Mouse (Mus musculus): ENCODE results near the gene Xpo4. TPM values are rescaled to one million over a fixed set of nuclear protein-coding genes. Genes with fewer than 3 reads are reported as not detected.

Gene Xpo4
- polyA plus RNA-seq, 1 experiment from 2014 or later, result 13.1 TPM

DNA sequence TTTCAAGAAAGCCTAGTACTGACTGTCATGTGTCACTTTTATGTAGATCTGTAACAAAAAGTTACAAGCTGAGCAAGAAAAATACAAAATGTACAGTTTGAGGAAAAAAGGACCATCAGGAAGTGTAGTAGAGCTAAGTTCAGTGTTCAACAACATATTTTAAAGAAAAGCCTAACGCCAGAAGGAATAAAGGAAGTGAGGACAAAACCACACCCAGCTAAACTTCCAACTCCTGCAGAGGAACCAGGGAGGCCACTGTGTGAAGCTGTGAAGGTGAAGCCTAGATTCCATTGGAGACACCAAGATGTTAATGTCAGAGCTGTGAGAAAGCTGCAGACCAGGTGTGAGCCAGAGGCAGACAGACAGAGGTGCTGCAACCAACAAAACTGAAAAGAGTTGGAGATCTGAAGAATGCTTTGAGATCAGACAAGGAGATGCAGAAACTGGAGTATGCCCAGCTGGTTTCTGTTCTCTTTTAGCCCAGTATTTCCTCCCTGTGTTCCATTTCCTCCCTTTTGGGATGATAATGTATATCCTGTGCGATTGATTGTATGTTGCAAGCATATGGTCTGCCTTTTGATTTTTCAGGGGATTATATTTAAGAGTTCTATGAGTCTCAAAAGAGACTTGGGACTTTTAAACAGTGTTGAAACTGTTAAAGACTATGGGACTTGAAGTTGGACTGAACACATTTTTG lies 88.7 kb downstream of the Xpo4 start:
- Histone ChIP-seq H3K27ac (no peak overlapping the region), H3K36me3 (replicated peaks) (peaks cover 4% of the 10 kb centered on the region; the same call in 1 of the 2 replicates), H3K9me3 (no peaks in the 10 kb centered on the region), H3K4me3 (no peak overlapping the region), H3K9ac (no peak overlapping the region), H3K4me1 (no peaks in the 10 kb centered on the region), H3K4me2 (no peak overlapping the region), H3K27me3 (replicated peaks) (no peaks in the 10 kb centered on the region)
- ATAC-seq (replicated peaks), result no peak
- 98% methylated on average over 2 of the region's 2 CpGs for WGBS

DNA sequence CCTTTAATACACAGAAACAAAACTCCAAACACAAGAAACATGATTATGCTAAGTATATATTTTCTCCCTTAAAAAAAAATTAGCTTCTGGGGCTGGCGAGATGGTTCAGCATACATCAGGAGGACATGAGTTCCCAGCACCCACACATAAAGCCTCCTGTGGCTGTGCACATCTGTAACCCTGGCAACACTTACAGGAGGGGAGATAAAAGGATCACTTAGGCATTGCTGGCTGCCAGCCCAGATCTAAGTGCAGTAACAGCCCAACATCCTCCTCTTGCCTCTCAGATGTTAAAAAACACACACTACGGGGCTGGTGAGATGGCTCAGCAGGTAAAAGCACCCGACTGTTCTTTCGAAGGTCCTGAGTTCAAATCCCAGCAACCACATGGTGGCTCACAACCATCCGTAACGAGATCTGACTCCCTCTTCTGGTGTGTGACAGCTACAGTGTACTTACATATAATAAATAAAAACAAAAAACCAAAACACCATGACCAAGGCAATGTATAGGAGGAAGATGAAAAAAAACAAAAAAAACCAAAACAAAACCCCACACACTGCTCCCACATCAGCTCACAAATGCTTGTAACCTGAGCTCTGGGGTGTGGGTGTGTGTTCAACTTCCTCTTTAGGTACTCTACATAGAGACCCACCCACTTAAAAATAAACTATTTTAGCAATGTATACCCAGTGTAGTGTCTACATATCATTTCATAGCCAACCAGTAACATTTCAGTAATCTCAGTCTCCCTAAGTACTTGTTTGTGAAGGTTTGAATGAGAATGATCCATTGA lies 90.2 kb downstream of the Xpo4 start:
- Histone ChIP-seq H3K9ac (no peak overlapping the region), H3K4me1 (peaks cover 6% of the 10 kb centered on the region), H3K9me3 (no peaks in the 10 kb centered on the region), H3K27ac (no peak overlapping the region), H3K36me3 (replicated peaks) (peaks cover 3% of the 10 kb centered on the region; the same call in 1 of the 2 replicates), H3K4me2 (no peak overlapping the region), H3K4me3 (no peak overlapping the region), H3K27me3 (replicated peaks) (no peaks in the 10 kb centered on the region)
- no peak for ATAC-seq (replicated peaks)
- WGBS, result 87% methylated on average over 6 of the region's 6 CpGs

DNA sequence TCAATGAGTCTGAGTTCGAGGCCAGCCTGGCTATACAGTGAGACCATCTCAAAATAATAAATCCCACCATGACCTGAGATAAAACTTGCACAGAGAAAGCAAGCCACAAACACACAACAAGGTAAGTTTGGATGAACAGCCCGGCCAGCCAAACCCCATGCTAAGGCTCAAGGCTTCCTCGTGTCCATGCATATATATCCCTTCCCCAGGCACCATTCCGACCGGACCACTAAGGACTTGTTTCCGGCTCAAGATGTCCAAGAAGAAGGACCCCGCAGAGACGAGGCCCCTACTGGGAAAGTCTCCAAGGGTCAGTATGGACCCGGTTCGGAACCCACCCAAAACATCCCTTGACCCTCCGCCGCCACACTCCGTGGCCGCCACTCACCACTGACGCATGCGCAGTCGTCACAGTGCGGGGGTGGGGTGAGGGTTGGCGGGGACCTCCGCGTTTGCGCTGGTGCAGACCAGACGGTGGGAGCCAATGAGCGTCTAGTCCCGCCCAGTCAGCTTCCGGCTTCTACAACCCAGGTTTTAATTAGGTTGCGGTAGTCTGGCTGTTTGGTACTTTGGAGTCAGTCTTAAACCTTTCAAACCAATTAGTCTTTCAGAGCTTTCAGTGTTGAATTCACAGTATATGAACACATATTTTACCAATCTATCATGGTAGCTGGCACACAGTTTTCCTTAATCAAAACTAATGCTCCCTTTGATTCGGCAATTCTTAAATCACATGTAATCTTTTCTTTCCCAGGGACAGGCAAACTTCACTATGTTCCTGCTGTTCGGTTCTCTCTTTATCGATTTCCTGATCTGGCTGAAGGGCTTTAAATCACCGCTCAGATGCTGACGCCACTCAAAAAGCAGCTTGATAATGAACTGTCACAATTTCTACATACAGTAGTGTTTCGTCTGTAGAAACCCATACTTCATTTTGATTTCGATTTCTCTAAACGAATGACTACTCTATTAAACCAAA lies 93.8 kb downstream of the Xpo4 start, which contains the start of gene Eef1akmt1:
Gene Eef1akmt1, minus strand, starts transcription at position 458 of the 979 bp plus-strand sequence.
- peak; percentile 100 for ATAC-seq (replicated peaks)
- peak within 1 kb of the TSS; percentile 67 for H3K27ac ChIP-seq
- H3K36me3 ChIP-seq (replicated peaks), result no peaks in the 10 kb centered on the region
- no peaks in the 10 kb centered on the region for H3K27me3 ChIP-seq (replicated peaks)
- peak within 1 kb of the TSS; percentile 48 for H3K4me2 ChIP-seq
- peak within 1 kb of the TSS; percentile 63 for H3K4me3 ChIP-seq
- peaks cover 6% of the 10 kb centered on the region for H3K4me1 ChIP-seq
- peak within 1 kb of the TSS; percentile 84 for H3K9ac ChIP-seq
- WGBS, result 9% methylated on average over 35 of the region's 35 CpGs
- H3K9me3 ChIP-seq, result no peaks in the 10 kb centered on the region

DNA sequence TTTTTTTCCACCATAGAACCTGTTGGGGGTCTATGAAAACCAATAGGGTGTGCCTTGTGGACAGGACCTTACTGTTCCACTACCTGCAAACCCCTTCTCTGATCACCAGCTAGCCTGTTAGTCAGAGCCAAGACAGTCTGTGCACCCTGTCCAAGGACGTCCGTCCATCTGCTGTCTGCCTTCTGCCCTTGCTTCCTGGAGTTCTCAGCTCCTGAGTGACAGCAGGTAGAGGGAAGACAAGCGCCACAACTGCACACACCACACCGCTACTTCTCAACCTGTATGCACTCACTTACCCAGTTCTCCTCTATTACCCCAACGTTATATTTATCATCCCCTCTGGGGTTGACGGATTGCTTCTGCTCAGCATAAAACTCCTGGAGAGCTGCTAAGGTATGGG lies 99.6 kb downstream of the Xpo4 start:
- no peaks in the 10 kb centered on the region for H3K36me3 ChIP-seq (replicated peaks)
- ATAC-seq (replicated peaks), result no peak
- H3K4me2 ChIP-seq, result no peak overlapping the region
- no peak overlapping the region for H3K4me3 ChIP-seq
- H3K9ac ChIP-seq, result no peak overlapping the region
- 90% methylated on average over 6 of the region's 6 CpGs for WGBS
- no peak overlapping the region for H3K27ac ChIP-seq
- no peaks in the 10 kb centered on the region for H3K9me3 ChIP-seq
- H3K4me1 ChIP-seq, result peaks cover 2% of the 10 kb centered on the region
- no peaks in the 10 kb centered on the region for H3K27me3 ChIP-seq (replicated peaks)

DNA sequence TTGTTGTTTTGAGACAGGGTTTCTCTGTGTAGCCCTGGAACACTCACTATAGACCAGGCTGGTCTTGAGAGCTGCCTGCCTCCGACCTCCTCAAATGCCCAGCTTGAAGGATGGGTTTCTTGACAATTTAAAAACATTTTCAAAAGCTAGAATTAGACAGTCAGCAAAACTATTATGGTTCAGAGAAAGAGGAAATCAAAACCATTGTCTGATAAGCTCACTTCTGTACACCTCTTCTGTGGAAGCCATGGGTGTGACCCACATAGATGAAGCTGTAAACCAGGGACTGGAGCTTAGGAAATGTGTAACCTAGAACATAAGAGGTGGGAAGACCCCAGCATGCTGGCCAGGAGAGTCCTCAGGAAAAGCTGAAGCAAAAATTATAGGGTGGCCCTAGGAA lies 108.3 kb downstream of the Xpo4 start:
- Histone ChIP-seq H3K36me3 (replicated peaks) (no peaks in the 10 kb centered on the region), H3K27me3 (replicated peaks) (no peaks in the 10 kb centered on the region), H3K9ac (no peak overlapping the region), H3K4me2 (no peak overlapping the region), H3K9me3 (no peaks in the 10 kb centered on the region), H3K27ac (no peak overlapping the region), H3K4me1 (no peaks in the 10 kb centered on the region), H3K4me3 (no peak overlapping the region)
- no peak for ATAC-seq (replicated peaks)
- WGBS, result 90% methylated on average over 1 of the region's 1 CpGs

DNA sequence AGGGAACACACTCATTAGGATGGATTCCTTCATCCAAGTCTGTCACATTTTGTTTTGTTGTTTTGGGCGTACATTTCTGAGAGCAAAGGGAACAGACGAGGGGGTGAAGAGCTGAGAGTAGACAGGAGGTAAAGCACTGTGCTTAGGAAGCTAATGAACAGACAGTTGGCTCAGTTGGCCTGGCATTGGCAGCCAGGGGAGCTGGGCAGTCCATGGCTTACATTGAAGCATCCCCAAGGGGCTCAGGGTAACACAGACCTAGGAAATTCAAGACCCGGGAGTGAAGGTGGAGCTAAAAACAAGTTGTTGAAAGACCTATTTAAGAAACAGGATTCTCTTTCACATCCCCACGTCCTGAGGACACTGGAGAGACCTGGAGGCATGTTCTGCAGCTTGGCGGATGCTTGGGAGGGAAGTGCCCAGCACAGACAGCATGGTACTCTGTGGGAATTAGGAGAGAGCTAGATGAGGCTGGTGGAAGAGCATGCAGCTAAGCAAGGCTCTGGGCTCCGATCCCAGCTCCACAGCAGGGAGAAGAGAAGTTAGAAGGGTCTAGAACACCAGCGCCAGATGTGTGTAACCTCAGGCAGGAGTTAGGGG lies 109.7 kb downstream of the Xpo4 start:
- Histone ChIP-seq H3K9me3 (no peaks in the 10 kb centered on the region), H3K4me1 (no peaks in the 10 kb centered on the region), H3K4me2 (no peak overlapping the region), H3K36me3 (replicated peaks) (no peaks in the 10 kb centered on the region), H3K4me3 (no peak overlapping the region), H3K9ac (no peak overlapping the region), H3K27me3 (replicated peaks) (no peaks in the 10 kb centered on the region), H3K27ac (no peak overlapping the region)
- no peak for ATAC-seq (replicated peaks)
- WGBS, result 86% methylated on average over 7 of the region's 7 CpGs

DNA sequence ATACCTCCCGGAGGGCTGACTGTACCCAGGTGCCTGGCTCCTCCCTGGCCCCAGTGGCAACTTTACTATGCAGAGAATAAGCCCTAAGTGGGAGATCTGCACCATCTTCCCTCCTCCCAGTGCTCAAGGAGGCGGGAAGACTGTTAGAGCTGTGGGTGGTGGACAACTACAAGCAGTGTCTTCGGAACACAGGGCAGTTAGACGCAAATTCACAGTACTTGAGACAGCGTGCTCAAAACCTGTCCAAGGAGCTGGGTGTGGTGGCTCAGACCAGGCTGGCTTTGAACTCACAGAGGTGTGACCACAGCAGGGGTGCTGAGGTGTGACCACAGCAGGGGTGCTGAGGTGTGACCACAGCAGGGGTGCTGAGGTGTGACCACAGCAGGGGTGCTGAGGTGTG lies 110.8 kb downstream of the Xpo4 start:
- H3K27ac ChIP-seq, result no peak overlapping the region
- ATAC-seq (replicated peaks), result no peak
- no peak overlapping the region for H3K4me3 ChIP-seq

DNA sequence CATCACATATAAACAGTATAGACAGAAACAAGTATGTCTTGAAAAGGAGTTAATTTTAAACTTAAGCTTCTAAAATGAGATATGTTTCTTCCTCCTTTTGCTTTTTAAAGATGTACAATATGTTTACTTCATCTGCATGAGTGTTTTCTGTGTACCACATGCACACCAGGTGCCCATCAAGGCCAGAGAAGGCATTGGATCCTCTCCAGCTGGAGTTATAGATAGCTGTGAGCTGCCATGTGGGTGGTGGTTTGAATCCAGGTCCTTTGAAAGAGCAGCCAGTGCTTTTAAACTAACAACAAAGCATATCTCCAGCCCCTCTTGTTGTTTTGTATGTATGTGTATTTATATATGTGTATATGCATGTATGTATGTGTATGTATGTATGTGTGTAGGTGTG lies 112.3 kb downstream of the Xpo4 start:
- Histone ChIP-seq H3K36me3 (replicated peaks) (peaks cover 5% of the 10 kb centered on the region; the same call in 1 of the 2 replicates), H3K4me3 (no peak overlapping the region), H3K4me1 (no peaks in the 10 kb centered on the region), H3K4me2 (no peak overlapping the region), H3K9me3 (no peaks in the 10 kb centered on the region), H3K9ac (no peak overlapping the region), H3K27me3 (replicated peaks) (no peaks in the 10 kb centered on the region), H3K27ac (no peak overlapping the region)
- no peak for ATAC-seq (replicated peaks)

More for the DNA sequence above, 110.8 kb downstream of the Xpo4 start:
- H3K4me1 ChIP-seq, result no peaks in the 10 kb centered on the region
- H3K9ac ChIP-seq, result no peak overlapping the region
- no peaks in the 10 kb centered on the region for H3K27me3 ChIP-seq (replicated peaks)
- peaks cover 2% of the 10 kb centered on the region; the same call in 1 of the 2 replicates for H3K36me3 ChIP-seq (replicated peaks)
- 91% methylated on average over 5 of the region's 5 CpGs for WGBS
- H3K9me3 ChIP-seq, result no peaks in the 10 kb centered on the region
- H3K4me2 ChIP-seq, result no peak overlapping the region

DNA sequence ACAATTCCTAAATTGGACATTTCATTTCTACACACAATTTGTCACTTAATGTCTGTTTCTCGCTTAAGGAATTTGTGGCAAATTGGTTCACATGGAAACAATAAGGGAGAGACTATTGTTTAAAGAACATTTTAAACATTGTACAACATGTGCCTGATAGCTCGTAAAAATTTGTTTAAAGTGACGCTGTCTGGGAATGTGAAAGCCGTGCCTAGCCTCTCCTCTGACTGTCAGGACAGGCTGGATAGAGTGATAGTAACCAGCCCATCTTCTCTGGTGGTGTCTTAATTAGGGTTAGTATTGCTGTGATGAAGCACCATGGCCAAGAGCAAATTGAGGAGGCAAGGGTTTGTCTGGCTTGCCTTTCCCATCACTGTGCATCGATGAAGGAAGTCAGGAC lies 118.2 kb downstream of the Xpo4 start:
- Histone ChIP-seq H3K36me3 (replicated peaks) (peaks cover 5% of the 10 kb centered on the region; the same call in 1 of the 2 replicates), H3K4me3 (no peak overlapping the region), H3K27ac (no peak overlapping the region), H3K27me3 (replicated peaks) (no peaks in the 10 kb centered on the region), H3K4me1 (no peaks in the 10 kb centered on the region), H3K9me3 (no peaks in the 10 kb centered on the region), H3K4me2 (no peak overlapping the region), H3K9ac (no peak overlapping the region)
- 87% methylated on average over 5 of the region's 5 CpGs for WGBS
- ATAC-seq (replicated peaks), result no peak

DNA sequence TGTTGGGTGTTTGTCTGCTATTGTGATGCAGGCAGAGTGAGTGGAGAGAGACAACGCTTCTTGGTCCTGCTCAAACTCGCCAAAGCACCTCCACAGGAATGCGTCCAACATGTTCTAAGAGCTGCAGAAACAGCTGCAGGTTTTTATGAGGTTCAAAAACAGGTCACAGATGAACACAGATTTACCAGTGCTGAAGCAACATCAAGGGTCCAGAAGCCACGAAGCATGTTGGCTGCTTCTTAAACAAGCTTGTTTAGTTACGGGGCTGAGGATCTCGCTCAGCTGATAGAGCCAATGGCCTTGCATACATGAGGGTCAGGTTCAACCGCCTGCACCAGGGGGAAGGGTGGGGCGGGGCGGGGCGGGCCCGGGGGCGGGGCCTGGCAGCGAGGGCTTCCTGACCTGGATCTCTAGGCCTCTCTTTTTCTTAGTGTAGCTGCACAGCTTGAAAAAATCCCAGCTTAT lies 118.6 kb downstream of the Xpo4 start:
- no peaks in the 10 kb centered on the region for H3K4me1 ChIP-seq
- peaks cover 5% of the 10 kb centered on the region; the same call in 1 of the 2 replicates for H3K36me3 ChIP-seq (replicated peaks)
- no peak overlapping the region for H3K4me3 ChIP-seq
- no peaks in the 10 kb centered on the region for H3K27me3 ChIP-seq (replicated peaks)
- 29% methylated on average over 13 of the region's 13 CpGs for WGBS
- no peak overlapping the region for H3K4me2 ChIP-seq
- no peak for ATAC-seq (replicated peaks)
- no peak overlapping the region for H3K9ac ChIP-seq
- H3K9me3 ChIP-seq, result no peaks in the 10 kb centered on the region
- H3K27ac ChIP-seq, result no peak overlapping the region

DNA sequence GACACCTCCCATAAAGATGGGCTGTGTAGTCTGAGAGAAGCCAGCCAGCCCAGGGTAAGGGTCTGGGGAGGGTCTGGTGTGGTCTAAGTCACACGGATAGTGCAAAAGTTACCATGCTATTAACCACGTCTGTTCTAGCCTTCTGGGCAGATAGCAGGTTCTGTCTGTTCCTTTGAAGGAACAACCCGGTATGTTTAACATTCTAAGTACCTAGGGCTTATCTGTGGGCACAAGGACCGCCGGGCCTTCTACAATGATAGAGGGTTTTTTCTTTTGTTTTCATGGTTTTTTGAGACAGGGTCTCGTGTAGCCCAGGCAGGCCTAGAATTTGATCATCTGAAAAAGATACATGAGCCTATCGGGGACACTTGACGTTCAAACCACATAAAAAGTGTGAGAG lies 119.1 kb downstream of the Xpo4 start:
- Histone ChIP-seq H3K27me3 (replicated peaks) (no peaks in the 10 kb centered on the region), H3K4me3 (no peak overlapping the region), H3K27ac (no peak overlapping the region), H3K4me1 (no peaks in the 10 kb centered on the region), H3K4me2 (no peak overlapping the region), H3K36me3 (replicated peaks) (peaks cover 5% of the 10 kb centered on the region; the same call in 1 of the 2 replicates), H3K9ac (no peak overlapping the region), H3K9me3 (no peaks in the 10 kb centered on the region)
- ATAC-seq (replicated peaks), result no peak
- 87% methylated on average over 8 of the region's 8 CpGs for WGBS

Data from midbrain, embryonic 15.5 days (tissue).